Mouse (Mus musculus) stomach, postnatal 0 days (tissue): ENCODE data around the gene Msn.

Experiments used
- CTCF ChIP-seq: IDR thresholded peaks from 2 replicates; pipeline ENCODE4 v1.5.1; 2016; ENCODE audit warnings: antibody characterized with exemption, low read depth, mild to moderate bottlenecking, moderate library complexity
- EP300 ChIP-seq: optimal IDR thresholded peaks from 2 replicates; pipeline ENCODE3; 2016; ENCODE audit warnings: antibody characterized with exemption

DNA sequence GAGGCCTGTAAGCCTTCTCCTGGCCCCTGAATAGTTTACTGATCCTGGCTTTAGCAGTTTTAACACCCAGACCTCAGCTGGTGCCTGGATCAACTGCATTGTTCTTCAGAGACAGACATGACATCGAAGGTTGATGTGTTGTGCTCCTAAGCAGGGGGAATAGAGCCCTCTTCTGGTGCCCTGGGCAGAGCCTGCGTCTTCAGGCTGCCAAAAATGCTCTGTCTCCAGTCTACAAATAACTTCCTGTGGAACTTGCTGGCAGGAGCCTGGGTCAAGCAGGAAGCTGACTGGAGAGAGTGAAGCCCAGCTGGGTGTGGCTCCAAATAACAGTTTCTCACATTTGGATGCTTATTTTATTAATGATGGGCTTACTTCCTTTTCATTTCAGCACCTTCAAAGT, 37.4 kb downstream of the Msn start:
- TF ChIP-seq EP300 (no peak), CTCF (peak; percentile 49)
